Mouse (Mus musculus): Measurements from ENCODE around the gene Lrrc34.

DNA sequence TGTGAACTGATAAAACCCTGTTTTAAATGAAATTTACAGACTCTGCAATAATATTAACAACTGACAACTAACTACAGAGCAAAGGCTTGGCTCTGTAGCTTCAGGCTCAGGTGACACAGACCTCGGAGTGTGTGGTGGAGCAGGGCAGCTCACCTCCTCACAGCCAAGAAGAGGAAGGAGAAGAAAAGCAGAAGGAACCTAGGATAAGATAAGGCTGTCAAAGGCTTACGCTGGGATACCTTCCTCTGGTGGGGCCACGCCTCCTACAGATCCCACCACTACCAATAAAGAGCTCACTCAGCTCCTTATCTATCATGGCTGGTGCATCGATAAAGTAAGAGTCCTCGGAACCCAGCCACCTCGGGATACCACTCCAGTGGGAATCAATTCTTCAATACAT, 35.5 kb upstream of the Lrrc34 start:
- TF ChIP-seq CTCF (IDR thresholded peaks at IDR 0.05; ENCODE audit: borderline replicate concordance, insufficient read depth, low read length): no peak
- TF ChIP-seq POLR2A (IDR thresholded peaks at IDR 0.05; ENCODE audit: low read depth, low read length): no peak

Data from embryonic fibroblast, embryonic 13.5 days (primary cell).